Mouse (Mus musculus) kidney, adult 2 months (tissue): ENCODE data around the gene Wdr6. TPM values are rescaled to one million over a fixed set of nuclear protein-coding genes. Genes with fewer than 3 reads are reported as not detected.

Experiments
- DNase-seq: peaks from one replicate; pipeline ENCODE4 v3.0.0; 2021
- H3K27ac ChIP-seq: fragments of 200-500 bp; 2 replicates; pipeline ENCODE4 v1.5.1; 2012; ENCODE audit warnings: low read depth, low read length, control low read depth, inconsistent platforms; ENCODE audit not compliant: insufficient read depth
- H3K27me3 ChIP-seq: fragments of 200-500 bp; replicated peaks from 2 replicates; pipeline ENCODE4 v1.6.1; 2012; ENCODE audit warnings: mild to moderate bottlenecking, moderate library complexity, low read length, inconsistent platforms; ENCODE audit not compliant: control insufficient read depth, insufficient read depth
- H3K36me3 ChIP-seq: fragments of 200-500 bp; 2 replicates; pipeline ENCODE4 v1.6.1; 2012; ENCODE audit warnings: mild to moderate bottlenecking, moderate library complexity, low read length, inconsistent platforms; ENCODE audit not compliant: control insufficient read depth, insufficient read depth
- H3K4me1 ChIP-seq: fragments of 200-500 bp; 2 replicates; pipeline ENCODE4 v1.6.1; 2011; ENCODE audit warnings: low read length; ENCODE audit not compliant: control insufficient read depth, insufficient read depth
- H3K4me3 ChIP-seq: fragments of 200-500 bp; 2 replicates; pipeline ENCODE4 v1.5.1; 2011; ENCODE audit warnings: mild to moderate bottlenecking, low read depth, low read length, control low read depth; ENCODE audit not compliant: insufficient read depth
- CTCF ChIP-seq: fragments of 200-500 bp; conservative IDR thresholded peaks from 2 replicates; pipeline ENCODE4 v1.5.1; 2011; ENCODE audit warnings: low read depth, mild to moderate bottlenecking, control low read depth, low read length, moderate library complexity, mixed read lengths; ENCODE audit not compliant: insufficient read depth, insufficient read length
- POLR2A ChIP-seq: fragments of 200-500 bp; IDR thresholded peaks from one replicate; pipeline ENCODE4 v1.6.1; 2011; ENCODE audit warnings: low read depth, low read length, control low read depth
- WGBS: fragments of 180-500 bp; shearing (Covaris S2); methylation state at CpG from one replicate; pipeline ENCODE4 v1.1.7; 2018; 5-methylcytosine and 5-hydroxymethylcytosine counted together
- polyA plus RNA-seq: library from polyadenylated mRNA; depleted of rRNA; stranded (reverse); fragments of >200 nt; gene quantifications from 2 replicates; pipeline ENCODE4 v1.2.3, GENCODE M21; 2012

Wdr6 gene
- polyA plus RNA-seq, 1 experiment, result 31.0 TPM

DNA sequence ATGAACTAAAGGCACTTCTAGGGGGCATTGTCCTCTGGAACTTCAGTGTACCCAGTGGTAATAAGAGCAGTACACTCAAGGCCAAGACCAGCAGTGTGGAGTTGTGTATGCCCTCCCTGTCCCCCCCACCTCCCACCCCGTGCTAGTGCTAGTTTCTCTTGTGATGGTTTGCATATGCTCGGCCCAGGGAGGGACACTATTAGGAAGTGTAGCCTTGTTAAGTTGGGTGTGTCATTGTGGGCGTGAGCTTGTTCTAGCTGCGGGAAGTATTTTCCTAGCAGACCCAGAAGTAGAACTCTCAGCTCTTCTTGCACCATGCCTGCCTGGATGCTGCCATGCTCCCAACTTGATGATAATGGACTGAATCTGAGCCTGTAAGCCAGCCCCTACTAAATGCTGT, 23.4 kb upstream of the Wdr6 start:
- no peaks in the 10 kb centered on the region for H3K27me3 ChIP-seq
- 61% methylated on average over 4 of the region's 4 CpGs for WGBS
- TF ChIP-seq POLR2A (no peak), CTCF (no peak)

DNA sequence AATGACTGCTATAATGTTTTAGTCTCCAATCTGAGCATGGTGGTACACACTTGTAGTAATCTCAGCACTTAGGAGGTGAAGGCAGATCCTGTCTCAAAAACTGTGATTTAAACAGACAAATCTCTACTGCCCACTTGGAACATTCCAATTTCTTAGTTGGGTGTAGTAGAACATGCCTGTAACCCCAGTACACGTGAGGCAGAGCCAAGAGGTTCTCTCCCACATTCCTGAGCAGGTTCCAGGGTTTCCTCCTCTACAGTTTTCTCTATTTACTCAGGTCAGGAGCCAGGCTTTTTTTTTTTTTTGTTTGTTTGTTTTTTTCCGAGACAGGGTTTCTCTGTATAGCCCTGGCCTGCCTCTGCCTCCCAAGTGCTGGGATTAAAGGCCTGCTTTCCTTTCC, 21.5 kb upstream of the Wdr6 start:
- Histone ChIP-seq H3K36me3 (no peaks in the 10 kb centered on the region), H3K27me3 (no peaks in the 10 kb centered on the region), H3K4me1 (0 out of 2 replicates have a peak, but pooled peaks cover 2% of the 10 kb centered on the region), H3K4me3 (no peak overlapping the region), H3K27ac (no peak overlapping the region)
- 34% methylated on average over 2 of the region's 2 CpGs for WGBS
- no peak for DNase-seq
- TF ChIP-seq POLR2A, result no peak
- TF ChIP-seq CTCF, result no peak

More for the DNA sequence above, 23.4 kb upstream of the Wdr6 start:
- Histone ChIP-seq H3K36me3 (peaks cover 1% of the 10 kb centered on the region), H3K4me3 (no peak overlapping the region), H3K27ac (no peak overlapping the region), H3K4me1 (0 out of 2 replicates have a peak, but pooled peaks cover 2% of the 10 kb centered on the region)
- no peak for DNase-seq

DNA sequence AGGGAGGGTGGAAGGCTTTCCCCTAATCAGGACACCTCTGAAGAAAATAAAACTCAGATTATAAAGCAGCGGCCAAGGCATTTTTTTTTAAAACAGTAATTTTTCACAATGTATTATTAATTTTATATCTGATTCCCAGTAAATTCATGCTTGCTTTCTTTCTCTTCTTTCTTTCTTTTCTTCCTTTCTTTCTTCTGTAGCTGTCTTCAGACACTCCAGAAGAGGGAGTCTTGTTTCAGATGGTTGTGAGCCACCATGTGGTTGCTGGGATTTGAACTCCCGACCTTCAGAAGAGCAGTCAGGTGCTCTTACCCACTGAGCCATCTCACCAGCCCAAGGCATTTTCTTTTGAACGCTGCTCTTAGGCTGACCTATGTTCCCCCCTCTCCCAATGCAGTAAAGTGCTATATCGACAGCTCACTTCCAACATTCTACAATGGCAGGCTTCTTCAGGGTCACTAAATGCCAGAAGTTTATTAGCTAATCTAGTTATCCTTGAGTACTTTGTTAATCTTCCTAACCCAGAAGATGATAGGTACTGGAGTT, 20.6 kb upstream of the Wdr6 start:
- H3K36me3 ChIP-seq, result no peaks in the 10 kb centered on the region
- H3K4me3 ChIP-seq, result no peak overlapping the region
- 0 out of 2 replicates have a peak, but pooled peaks cover under 1% of the 10 kb centered on the region for H3K4me1 ChIP-seq
- DNase-seq, result no peak
- H3K27me3 ChIP-seq, result no peaks in the 10 kb centered on the region
- H3K27ac ChIP-seq, result no peak overlapping the region
- WGBS, result 68% methylated on average over 4 of the region's 4 CpGs
- TF ChIP-seq POLR2A (no peak), CTCF (no peak)

DNA sequence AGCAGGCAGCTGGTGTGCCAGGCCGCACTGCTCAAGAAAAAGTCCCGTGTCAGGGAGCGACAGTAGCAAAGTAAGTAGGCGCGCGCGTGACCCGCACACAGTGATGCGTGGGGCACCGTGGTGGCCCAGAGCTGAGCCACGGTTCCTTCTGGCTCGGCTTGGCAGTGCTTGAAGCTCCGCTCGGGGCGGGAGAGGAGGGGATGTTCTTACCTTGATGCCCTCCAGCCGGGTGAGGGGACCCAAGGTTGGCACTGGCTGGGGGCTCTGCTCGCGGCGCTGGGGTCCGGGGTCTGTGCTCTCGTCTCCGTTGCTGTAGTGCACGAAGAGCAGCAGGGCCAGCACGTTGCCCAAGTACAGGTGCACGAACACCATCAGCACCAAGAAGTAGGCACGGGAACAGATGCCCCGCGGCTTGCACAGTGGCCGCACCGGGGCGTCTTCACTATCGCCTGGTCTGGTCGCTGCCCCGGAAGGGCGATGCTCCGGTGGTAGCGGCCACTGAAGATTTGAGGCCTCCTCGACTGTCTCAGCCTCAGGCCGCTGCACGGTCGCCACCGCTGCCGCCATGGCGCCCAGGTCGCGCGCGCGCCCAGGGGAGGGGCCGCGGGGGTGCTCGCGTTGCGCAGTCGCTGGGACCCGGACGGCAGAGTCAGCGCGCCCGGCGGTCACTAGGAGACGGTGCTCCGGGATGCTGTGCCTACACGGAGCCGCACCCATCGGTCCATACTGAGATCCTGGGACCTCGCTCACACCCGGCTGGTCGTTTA, 18.6 kb upstream of the Wdr6 start, which contains the start of gene P4htm:
P4htm (minus strand) TSS at position 670 of the 767 bp plus-strand sequence.
- Histone ChIP-seq H3K4me3 (peak within 1 kb of the TSS; percentile 60), H3K27ac (no peak within 1 kb of the TSS), H3K27me3 (no peaks in the 10 kb centered on the region), H3K36me3 (no peaks in the 10 kb centered on the region), H3K4me1 (no peaks in the 10 kb centered on the region)
- DNase-seq, result peak; percentile 56
- 5% methylated on average over 69 of the region's 69 CpGs for WGBS
- TF ChIP-seq POLR2A, result no peak

DNA sequence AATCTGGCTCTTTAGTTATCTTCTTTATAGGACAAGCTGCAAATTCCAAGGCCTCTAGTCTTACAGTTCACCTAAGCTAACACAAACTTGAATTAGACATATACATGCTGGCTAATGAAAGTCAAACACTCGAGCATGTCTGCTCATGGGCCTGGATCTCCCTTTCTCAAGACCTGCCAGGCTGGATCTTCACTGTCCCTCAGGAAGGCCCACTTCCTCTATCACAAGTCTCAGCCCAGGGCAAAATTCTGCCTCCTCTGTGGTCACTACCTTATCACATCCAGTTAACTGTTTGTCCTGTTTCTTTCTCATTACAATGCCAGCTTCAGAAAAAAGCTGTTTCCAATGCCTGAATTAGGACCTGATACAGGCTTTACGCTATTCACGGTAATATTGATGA, 15.8 kb upstream of the Wdr6 start:
- no peaks in the 10 kb centered on the region for H3K36me3 ChIP-seq
- no peaks in the 10 kb centered on the region for H3K27me3 ChIP-seq
- no peak overlapping the region for H3K27ac ChIP-seq
- no peak overlapping the region for H3K4me3 ChIP-seq
- 75% methylated on average over 3 of the region's 3 CpGs for WGBS
- no peaks in the 10 kb centered on the region for H3K4me1 ChIP-seq
- no peak for TF ChIP-seq POLR2A
- no peak for TF ChIP-seq CTCF
- DNase-seq, result no peak

DNA sequence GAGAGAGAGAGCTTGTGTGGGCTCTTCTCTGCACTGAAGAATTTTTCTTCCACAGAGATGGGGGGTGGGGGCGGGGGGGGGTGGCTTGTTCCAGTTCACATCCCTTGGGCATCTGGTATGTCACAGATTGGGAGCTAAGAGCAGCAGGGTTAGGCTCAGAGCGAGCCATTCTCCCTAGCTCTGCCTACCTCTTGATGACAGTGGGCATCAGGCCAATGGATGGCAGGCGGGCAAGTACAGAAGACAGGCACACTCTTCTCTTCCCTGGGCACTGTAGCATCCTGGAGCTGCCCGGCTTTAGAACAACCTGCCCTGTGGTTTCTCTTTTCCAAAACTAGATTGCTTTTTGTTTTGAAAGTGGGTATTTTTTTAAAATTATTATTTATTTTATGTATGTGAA, 12.9 kb upstream of the Wdr6 start:
- no peak for DNase-seq
- H3K36me3 ChIP-seq, result no peaks in the 10 kb centered on the region
- no peak overlapping the region for H3K27ac ChIP-seq
- no peak for TF ChIP-seq POLR2A
- TF ChIP-seq CTCF, result no peak
- no peak overlapping the region for H3K4me3 ChIP-seq
- 80% methylated on average over 4 of the region's 4 CpGs for WGBS
- H3K27me3 ChIP-seq, result no peaks in the 10 kb centered on the region
- no peaks in the 10 kb centered on the region for H3K4me1 ChIP-seq

DNA sequence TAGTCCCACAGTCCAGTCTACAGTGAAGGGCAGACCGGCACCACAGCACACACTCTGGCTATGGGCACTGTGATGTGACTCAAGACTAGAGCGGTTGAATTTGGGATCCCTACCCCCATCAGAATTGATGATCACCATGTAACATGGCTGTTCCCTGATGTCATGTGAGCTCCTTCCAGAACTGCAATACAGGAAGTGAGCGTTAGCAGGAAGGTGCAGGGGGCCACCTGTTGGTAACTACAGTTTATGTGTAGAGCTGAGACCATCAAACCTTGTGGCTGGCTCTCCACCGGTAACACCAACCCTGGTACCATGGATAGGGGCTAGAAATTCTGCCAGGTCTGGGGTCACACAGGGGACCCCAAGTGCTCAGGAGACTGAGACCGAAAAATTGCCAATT, 10.7 kb upstream of the Wdr6 start:
- TF ChIP-seq CTCF (no peak; the same call in 1 of the 2 replicates), POLR2A (no peak)
- WGBS, result 68% methylated on average over 5 of the region's 5 CpGs
- Histone ChIP-seq H3K36me3 (no peaks in the 10 kb centered on the region), H3K27me3 (no peaks in the 10 kb centered on the region), H3K4me1 (no peaks in the 10 kb centered on the region), H3K4me3 (no peak overlapping the region), H3K27ac (no peak overlapping the region)
- DNase-seq, result no peak

GRCm38 (mm10) chr9:108587571-108588180, 9.1 kb upstream of the Wdr6 start:
- H3K36me3 ChIP-seq, result no peaks in the 10 kb centered on the region
- no peak for TF ChIP-seq CTCF
- TF ChIP-seq POLR2A, result no peak
- peak; percentile 44 for DNase-seq
- 26% methylated on average over 14 of the region's 14 CpGs for WGBS
- no peak overlapping the region for H3K4me3 ChIP-seq
- no peaks in the 10 kb centered on the region for H3K4me1 ChIP-seq
- no peak overlapping the region for H3K27ac ChIP-seq
- H3K27me3 ChIP-seq, result no peaks in the 10 kb centered on the region
